Mouse (Mus musculus) brown adipose tissue, adult 24 weeks (tissue): ENCODE results near the gene Foxp1. TPM values are rescaled to one million over a fixed set of nuclear protein-coding genes. Genes with fewer than 3 reads are reported as not detected.
A peak's percentile ranks its signal among the peaks of the same experiment; 100 is the strongest.

Source experiments
- H3K27ac ChIP-seq: fragments of 200-500 bp; replicated peaks from 2 replicates; pipeline ENCODE4 v1.5.1; 2012; ENCODE audit warnings: low read depth, mild to moderate bottlenecking, low read length
- H3K4me1 ChIP-seq: fragments of 200-500 bp; 2 replicates; pipeline ENCODE4 v1.6.1; 2012; ENCODE audit warnings: low read length, mixed read lengths; ENCODE audit not compliant: control insufficient read depth, insufficient read depth, insufficient read length
- H3K4me3 ChIP-seq: fragments of 200-500 bp; 2 replicates; pipeline ENCODE4 v1.5.1; 2012; ENCODE audit warnings: low read depth, mild to moderate bottlenecking, low read length, moderate library complexity; ENCODE audit not compliant: insufficient read depth
- polyA plus RNA-seq: library from polyadenylated mRNA; stranded (reverse); fragments of >200 nt; gene quantifications from 2 replicates; pipeline ENCODE4 v1.2.4, GENCODE M21; 2012; ENCODE audit not compliant: missing spikeins, insufficient read depth, insufficient read length

Foxp1 gene
- polyA plus RNA-seq, 1 experiment: 10.1 TPM

DNA sequence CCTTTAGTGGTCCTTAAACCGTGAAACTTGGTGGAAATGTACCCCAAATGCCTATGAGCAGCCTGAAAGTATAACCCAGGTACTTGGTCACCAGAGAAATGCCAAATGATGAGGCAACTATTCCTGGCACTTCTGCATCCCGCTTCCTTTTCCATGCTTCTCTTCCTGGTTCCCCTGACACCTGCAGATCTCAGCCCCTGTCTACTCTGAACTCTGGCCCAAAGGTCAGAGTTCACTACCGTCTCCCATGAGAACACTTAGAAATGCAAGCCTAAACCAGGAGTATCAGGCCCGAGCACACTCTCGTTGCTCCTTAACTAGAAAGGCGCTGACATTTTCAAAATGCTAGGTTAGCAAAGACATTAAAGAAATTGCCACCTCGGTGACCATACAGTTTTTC, 250.8 kb downstream of the Foxp1 start:
- Histone ChIP-seq H3K27ac (no peak overlapping the region), H3K4me1 (peaks cover 6% of the 10 kb centered on the region; the same call in 1 of the 2 replicates), H3K4me3 (no peak overlapping the region)

GRCm38 (mm10) chr6:99269921-99270320, 252.6 kb downstream of the Foxp1 start:
- no peak overlapping the region for H3K27ac ChIP-seq
- H3K4me1 ChIP-seq: peaks cover 17% of the 10 kb centered on the region
- no peak overlapping the region for H3K4me3 ChIP-seq

DNA sequence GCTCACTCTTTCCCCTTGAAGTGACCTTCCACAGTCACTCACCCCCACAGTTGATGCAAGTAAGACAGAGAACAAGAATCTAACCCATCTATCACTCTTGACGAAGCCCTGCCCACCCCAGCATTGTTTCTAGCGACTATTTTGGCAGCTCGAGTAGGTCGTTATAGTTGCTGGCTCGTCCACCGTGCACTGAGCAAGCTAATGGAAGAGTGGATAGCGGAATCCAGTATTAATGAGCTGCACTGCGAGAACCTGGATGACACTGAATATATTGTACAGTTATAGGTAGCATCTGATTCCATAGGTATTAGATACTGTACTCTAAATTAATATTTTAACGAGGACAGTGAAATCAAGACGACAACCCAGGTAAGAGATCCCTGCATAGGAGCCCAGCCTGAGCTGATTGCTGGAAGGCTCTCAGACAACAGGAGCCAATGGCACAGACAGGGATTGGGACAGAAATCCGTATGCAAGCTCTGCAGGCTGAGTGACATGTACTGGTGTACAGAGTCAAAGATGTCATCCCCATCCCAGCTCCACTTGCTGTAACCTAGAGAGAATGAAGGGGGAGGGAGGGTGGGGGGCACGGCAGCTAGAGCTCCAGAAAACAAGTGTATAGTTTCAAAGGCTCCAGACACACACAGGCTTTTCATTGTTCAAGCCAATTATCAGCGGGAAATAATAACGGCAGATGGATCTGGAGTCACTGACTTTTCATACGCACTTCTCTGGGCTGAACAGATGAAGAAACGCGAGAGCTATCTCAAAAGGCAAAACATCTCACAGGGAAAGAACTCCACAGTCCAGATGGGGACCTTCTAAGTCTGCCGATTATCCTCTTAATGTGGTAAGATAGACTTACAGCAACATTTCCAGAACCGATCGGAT, 254.1 kb downstream of the Foxp1 start:
- H3K27ac ChIP-seq: no peak overlapping the region

GRCm38 (mm10) chr6:99265945-99266656, 256.4 kb downstream of the Foxp1 start:
- H3K4me1 ChIP-seq: peaks cover 20% of the 10 kb centered on the region
- H3K27ac ChIP-seq: peak overlapping the region; percentile 35
- peak overlapping the region; percentile 38 for H3K4me3 ChIP-seq

More for the DNA sequence above, 254.1 kb downstream of the Foxp1 start:
- Histone ChIP-seq H3K4me3 (no peak overlapping the region), H3K4me1 (peaks cover 24% of the 10 kb centered on the region)

- Histone ChIP-seq H3K27ac (no peak overlapping the region), H3K4me3 (no peak overlapping the region)
These were observed 257.3 kb downstream of the Foxp1 start for GRCm38 (mm10) chr6:99265173-99265572.

GRCm38 (mm10) chr6:99264192-99265093, 258.1 kb downstream of the Foxp1 start:
- Histone ChIP-seq H3K27ac (no peak overlapping the region), H3K4me3 (peak overlapping the region; percentile 0; the same call in 1 of the 2 replicates), H3K4me1 (peaks cover 20% of the 10 kb centered on the region)

More at GRCm38 (mm10) chr6:99265173-99265572, 257.3 kb downstream of the Foxp1 start:
- peaks cover 20% of the 10 kb centered on the region for H3K4me1 ChIP-seq

DNA sequence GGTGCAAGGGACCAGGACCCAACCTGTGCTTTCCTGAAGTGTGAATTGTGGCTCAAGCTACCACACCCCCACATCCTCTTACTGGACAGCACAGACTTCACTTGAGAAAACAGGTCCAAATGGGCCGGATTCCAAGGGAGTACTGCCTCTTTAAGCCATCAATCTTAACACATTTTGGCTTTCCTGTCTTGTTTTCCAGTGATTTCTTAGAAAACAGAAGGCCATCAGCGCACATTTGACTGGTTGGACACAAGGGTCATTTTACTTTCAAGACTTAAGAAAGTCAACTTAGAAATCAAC, 258.7 kb downstream of the Foxp1 start:
- peaks cover 20% of the 10 kb centered on the region for H3K4me1 ChIP-seq
- H3K27ac ChIP-seq: no peak overlapping the region
- no peak overlapping the region for H3K4me3 ChIP-seq

DNA sequence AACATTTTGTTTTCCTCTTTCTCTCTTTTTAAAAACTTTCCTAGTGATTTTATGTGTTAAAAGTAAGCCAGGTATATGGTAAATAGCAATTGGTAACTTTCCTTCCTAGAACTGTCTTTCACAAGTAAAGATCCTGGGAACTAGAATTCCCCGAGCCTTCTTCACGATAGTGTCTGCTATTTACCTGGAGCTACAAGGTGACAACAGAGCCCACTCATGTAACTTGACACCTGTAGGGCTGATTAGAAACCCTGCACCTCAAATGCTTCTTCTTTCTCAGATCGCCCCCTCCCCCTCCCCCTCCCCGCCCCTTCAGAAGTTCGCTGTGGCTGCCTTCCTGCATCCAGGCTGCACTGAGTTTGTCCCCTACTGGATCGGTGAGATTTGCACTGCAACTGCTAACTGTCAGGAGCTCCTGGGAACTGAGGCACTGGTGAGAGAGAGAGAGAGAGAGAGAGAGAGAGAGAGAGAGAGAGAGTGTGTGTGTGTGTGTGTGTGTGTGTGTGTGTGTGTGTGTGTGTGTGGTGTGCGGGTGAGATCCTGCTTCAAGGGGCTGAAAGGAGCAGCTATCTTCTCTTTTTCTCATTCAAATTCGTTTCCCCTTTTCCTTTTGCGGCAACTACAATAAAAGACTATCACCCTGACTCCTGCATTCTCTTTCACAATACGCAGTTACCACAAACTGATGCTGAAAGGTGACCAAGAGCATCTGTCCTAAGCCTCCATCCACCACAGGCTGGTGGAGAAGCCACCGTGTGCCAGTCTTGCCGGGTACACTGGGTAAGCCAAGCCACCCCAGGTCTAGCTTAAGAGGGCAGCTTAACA, 259.2 kb downstream of the Foxp1 start:
- Histone ChIP-seq H3K4me1 (peaks cover 20% of the 10 kb centered on the region), H3K27ac (no peak overlapping the region), H3K4me3 (no peak overlapping the region)

DNA sequence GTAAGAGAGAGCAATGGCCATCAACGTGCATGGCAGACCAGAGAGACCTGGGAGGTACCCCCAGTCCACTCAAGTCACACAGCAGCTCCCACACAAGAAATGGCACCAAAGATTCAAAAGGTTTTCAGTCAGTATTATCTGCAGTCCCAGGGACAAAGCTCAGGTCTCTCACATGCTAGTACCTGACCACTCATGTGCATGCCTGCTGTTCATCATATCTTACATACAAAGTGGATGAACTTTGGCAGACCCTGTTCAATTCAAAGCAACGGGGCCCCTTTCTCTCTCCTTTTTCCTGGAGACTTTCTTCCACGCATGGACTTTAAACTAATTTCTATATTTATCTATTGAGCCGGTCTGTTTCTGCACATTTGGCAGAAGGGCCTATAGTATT, 260.8 kb downstream of the Foxp1 start:
- Histone ChIP-seq H3K4me1 (peaks cover 20% of the 10 kb centered on the region), H3K27ac (no peak overlapping the region), H3K4me3 (no peak overlapping the region)

DNA sequence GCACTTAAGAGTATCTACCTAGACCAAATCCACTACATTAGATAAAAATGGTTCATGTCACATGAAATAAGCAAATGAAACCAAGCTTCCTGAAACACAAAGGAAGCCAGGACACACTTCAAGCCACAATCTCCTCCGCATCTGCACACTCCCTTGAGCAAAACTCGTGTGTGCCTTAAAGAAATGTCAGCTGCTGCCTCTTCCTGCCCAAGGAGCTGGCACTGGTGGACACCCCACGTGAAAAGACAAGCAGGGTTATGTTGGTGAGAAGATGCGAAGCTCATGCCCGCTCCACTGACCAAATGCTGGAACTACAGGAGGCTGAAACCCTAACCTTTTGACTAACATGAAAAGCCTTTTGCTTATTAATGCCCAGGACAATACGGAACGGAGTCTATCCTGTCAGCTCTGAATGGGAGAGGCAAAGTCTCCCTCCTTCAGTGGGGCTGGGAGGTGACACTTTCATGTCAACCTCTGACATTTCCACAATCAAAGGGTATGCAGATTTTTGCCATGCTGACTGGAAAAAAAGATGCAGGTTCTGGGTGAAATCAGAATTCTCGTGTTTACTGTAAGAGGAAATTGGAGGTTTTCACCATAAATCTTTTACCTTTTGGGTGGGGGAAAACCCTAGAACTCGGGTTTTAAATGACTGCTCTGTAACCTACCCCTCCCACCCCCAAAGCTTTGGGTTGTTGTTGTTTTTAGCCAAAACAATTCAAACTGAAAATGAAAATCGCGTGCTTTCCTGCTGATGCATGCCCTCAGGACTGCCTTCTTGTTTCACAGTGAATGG, 261.4 kb downstream of the Foxp1 start:
- Histone ChIP-seq H3K4me3 (no peak overlapping the region), H3K27ac (no peak overlapping the region), H3K4me1 (peaks cover 15% of the 10 kb centered on the region)

GRCm38 (mm10) chr6:99258346-99258745, 264.2 kb downstream of the Foxp1 start:
- Histone ChIP-seq H3K4me3 (no peak overlapping the region), H3K27ac (no peak overlapping the region), H3K4me1 (no peaks in the 10 kb centered on the region)

GRCm38 (mm10) chr6:99257676-99258075, 264.8 kb downstream of the Foxp1 start:
- H3K27ac ChIP-seq: no peak overlapping the region
- H3K4me3 ChIP-seq: no peak overlapping the region
- 0 out of 2 replicates have a peak, but pooled peaks cover under 1% of the 10 kb centered on the region for H3K4me1 ChIP-seq

DNA sequence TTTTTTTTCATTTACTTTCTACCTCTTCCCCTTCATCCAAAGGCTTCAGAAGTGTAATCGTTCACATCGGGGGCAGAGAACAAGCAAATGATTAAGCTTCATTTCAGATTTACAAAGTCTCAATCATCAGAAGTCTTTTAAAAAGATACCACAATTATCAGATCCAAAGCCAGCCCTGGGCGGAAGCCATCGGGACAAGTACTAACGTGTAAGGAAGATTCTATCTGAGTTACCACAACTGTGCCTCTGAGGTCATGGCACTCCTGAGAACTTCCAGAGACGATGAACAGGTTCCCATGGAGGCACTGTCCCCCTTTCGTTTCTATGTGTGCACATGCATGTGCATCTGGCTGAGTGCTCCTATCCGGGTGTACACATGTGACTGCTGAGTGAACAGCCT, 269.2 kb downstream of the Foxp1 start:
- Histone ChIP-seq H3K4me3 (no peak overlapping the region), H3K27ac (no peak overlapping the region), H3K4me1 (0 out of 2 replicates have a peak, but pooled peaks cover 3% of the 10 kb centered on the region)
